Mouse (Mus musculus) gonadal fat pad, adult 2 months (tissue): ENCODE data around the gene Usp48. TPM values are rescaled to one million over a fixed set of nuclear protein-coding genes. Genes with fewer than 3 reads are reported as not detected.
"Not testable (repeated sequence)": the region's sequence is repeated elsewhere in the genome, so short reads cannot be mapped to it uniquely, and the experiment has no call there.

Experiments
- DNase-seq: peaks from one replicate; pipeline ENCODE4 v3.0.0-alpha.2; 2012; ENCODE audit warnings: low read depth
- polyA plus RNA-seq: library from polyadenylated mRNA; depleted of rRNA; stranded (reverse); fragments of >200 nt; gene quantifications from 2 replicates; pipeline ENCODE4 v1.2.3, GENCODE M21; 2012; rRNA removed

Usp48 gene
- polyA plus RNA-seq = 68.5 and 70.7 TPM in 2 replicates

- peak; percentile 81 for DNase-seq
These were observed at the start of gene Usp48 for GRCm38 (mm10) chr4:137593601-137594495. Gene Usp48 (plus strand): TSS chr4:137593755.

- DNase-seq = no peak
These were observed 48.0 kb upstream of the Usp48 start for GRCm38 (mm10) chr4:137545568-137545967.

GRCm38 (mm10) chr4:137546003-137546525 lies 47.5 kb upstream of the Usp48 start:
- no peak for DNase-seq

DNA sequence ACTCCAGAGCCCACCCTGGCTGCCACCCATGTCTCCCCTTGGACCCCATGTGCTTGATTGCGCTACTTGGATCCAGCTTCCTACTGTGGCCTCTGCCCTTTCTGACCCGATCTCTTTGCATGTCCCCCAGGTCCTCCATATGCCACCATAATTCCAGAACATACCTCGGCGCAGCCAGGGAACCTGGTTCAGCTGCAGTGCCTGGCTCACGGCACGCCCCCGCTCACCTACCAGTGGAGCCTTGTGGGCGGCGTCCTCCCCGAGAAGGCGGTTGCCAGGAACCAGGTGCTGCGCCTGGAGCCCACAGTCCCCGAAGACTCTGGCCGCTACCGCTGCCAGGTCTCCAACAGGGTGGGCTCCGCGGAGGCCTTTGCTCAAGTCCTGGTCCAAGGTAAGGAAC lies 40.1 kb upstream of the Usp48 start:
- DNase-seq = no peak

- no peak for DNase-seq
These were observed 36.8 kb upstream of the Usp48 start for GRCm38 (mm10) chr4:137556673-137557210.

DNA sequence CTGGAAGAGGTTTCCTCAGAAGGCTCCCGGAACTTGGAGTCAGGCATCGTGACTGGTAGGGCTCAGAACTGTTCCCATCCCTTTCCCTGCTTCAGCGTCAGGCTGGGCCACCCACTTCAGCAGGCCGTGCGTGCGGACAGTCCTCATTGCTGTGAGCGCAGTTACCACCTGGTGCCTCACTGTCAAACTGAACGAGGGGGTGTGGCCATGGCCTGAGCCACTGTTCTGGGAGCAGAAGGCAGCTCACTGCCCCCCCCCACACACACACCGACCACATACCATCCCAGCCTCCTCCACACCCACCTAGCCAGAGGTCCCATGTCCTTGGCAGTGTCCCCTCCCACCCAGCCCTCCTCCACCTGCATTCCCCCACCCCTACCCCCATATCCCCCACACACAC lies 23.7 kb upstream of the Usp48 start:
- DNase-seq = no peak

DNA sequence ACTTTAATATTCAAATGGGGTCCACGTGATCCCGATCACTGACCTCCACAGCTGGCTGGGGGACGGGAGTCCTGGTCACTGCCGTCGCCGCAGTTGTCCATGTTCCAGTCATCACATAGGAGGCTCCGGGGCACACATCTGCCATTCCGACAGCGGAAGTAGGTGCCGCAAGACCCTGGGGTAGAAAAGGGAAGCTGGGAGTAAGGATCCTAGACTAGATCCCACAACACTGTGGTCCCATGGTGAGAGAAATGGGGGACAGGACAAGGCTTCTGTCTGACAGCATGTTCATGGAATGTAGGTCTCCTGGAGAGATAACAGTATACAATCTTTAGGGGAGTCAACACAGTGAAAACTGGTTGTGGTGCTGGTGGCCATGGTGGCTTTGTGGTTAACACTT lies 19.1 kb upstream of the Usp48 start, which contains the start of gene Ldlrad2:
TSS of gene Ldlrad2 (minus strand) at position 101 of the 400 bp plus-strand sequence.
- DNase-seq = no peak

- no peak for DNase-seq
These were observed 16.1 kb upstream of the Usp48 start for GRCm38 (mm10) chr4:137577486-137577885.

DNA sequence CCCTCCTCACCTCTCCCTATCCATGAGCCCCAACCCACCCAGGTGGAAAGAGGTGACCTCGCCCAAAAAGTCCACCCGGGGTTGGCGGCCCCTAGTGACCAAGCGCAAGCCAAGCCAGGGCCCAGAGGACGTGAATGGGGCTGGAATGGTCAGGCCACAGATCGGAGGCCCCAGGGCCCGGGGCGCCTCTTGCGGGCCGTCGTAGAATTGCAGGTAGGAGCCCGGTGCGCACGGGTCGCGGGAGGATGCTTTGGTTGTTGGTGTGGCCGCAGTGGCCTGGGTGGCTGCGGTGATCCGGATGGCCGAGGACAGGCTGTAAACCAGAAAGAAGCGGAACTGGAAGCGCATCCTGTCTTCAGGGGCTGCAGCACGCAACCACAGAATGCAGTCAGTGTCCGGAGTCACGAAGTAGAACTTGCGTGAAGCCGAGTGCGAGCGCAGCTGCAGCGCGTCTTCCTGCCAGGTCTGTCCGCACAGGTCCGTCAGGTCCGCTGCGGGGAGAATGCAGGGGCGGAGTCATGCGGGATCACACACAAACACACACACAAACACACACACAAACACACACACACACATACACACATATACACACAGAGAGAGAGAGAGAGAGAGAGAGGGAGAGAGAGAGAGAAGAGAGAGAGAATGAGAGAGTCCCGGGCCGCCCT lies 15.2 kb upstream of the Usp48 start:
- no peak for DNase-seq

GRCm38 (mm10) chr4:137579789-137580188 lies 13.8 kb upstream of the Usp48 start:
- no peak for DNase-seq

GRCm38 (mm10) chr4:137580299-137580698 lies 13.3 kb upstream of the Usp48 start:
- DNase-seq = no peak

- DNase-seq = no peak
These were observed 11.7 kb upstream of the Usp48 start for GRCm38 (mm10) chr4:137581815-137582214.

- DNase-seq = not testable (repeated sequence)
These were observed 4.5 kb upstream of the Usp48 start for GRCm38 (mm10) chr4:137589095-137589494.

- no peak for DNase-seq
These were observed 4.0 kb upstream of the Usp48 start for GRCm38 (mm10) chr4:137589586-137589985.

GRCm38 (mm10) chr4:137590961-137591360 lies 2.6 kb upstream of the Usp48 start:
- no peak for DNase-seq

GRCm38 (mm10) chr4:137594496-137595270 lies 1.1 kb downstream of the Usp48 start:
- peak; percentile 14 for DNase-seq

- DNase-seq = no peak
These were observed 3.6 kb downstream of the Usp48 start for GRCm38 (mm10) chr4:137597098-137597630.

GRCm38 (mm10) chr4:137598577-137598976 lies 5.0 kb downstream of the Usp48 start:
- no peak for DNase-seq

GRCm38 (mm10) chr4:137603449-137604171 lies 10.1 kb downstream of the Usp48 start:
- DNase-seq = no peak

DNA sequence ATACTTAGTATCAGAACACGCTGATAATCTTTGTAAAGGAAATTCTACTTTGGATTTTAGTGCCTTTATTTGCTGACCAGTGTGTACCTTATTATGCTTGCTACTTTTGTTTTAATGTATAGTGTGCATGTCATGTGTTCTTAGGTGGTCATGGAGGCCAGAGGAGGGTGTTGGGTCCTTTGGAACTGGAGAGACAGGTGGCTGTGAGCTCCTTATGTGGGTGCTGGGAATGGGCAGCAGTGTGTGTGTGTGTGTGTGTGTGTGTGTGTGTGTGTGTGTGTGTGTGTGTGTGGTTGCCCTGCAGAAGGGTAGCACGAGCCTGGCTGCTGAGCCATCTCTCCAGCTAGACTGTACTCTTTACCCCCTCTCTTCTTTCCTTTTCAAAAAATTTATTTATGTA lies 13.5 kb downstream of the Usp48 start:
- DNase-seq = no peak

DNA sequence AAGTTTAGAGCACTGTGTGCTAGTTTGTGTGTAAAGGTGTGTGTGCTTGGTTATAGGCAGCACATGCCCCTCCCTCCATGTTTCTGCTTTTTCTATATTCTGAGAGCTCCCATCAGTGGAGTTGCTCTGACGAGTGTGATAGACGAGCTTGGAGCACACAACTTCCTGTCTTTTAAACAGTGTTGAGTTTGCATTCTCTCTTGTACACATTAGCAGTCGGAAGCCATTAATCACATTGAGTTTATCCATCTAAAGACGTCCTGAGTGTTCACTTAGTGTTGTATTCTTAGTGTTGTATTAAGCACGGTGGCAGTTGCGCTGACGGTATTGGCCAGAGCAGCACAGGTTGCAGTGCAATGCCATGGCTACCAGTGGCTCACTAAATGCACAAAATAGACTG lies 15.7 kb downstream of the Usp48 start:
- no peak for DNase-seq
